Mouse (Mus musculus): ENCODE measurements around the gene Prtn3. TPM values are rescaled to one million over a fixed set of nuclear protein-coding genes. Genes with fewer than 3 reads are reported as not detected.
"Not testable (repeated sequence)": the region's sequence is repeated elsewhere in the genome, so short reads cannot be mapped to it uniquely, and the experiment has no call there.

The Prtn3 gene
- polyA plus RNA-seq, 1 experiment from 2014 or later: 13.3 TPM

DNA sequence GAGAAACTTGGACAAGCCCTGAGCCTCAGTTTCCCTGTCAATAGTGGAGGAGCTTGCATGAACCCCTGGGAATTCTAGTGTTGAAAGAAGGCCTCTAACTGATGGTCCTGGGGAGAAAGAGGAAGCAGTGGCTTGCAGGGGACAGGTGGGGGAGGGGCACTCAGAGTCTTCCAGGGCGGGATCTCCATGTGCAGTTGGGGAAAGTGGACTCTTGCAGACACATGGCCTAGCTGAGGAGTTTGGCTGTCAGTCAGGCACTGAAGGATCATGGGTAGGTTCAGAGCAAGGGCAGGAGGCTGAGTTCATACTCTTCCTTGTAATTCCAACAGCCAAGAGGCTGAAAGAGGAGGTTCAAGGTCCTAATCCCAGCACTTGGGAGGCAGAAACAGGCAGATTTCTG lies 2.9 kb downstream of the Prtn3 start:
- peaks cover 13% of the 10 kb centered on the region; the same call in 1 of the 2 replicates for H3K4me1 ChIP-seq (replicated peaks; ENCODE audit: control insufficient read depth, insufficient read depth, low read length)
- H3K36me3 ChIP-seq (ENCODE audit: control insufficient read depth, insufficient read depth, low read length): no peaks in the 10 kb centered on the region
- WGBS: 60% methylated on average over 1 of the region's 1 CpGs
- no peak overlapping the region for H3K4me3 ChIP-seq (ENCODE audit: low read depth, low read length)
- H3K27ac ChIP-seq (ENCODE audit: low read depth, low read length): no peak overlapping the region
- no peak overlapping the region for H3K4me2 ChIP-seq (ENCODE audit: low read depth, low read length, severe bottlenecking)
- no peak overlapping the region for H3K9ac ChIP-seq (ENCODE audit: low read length)
- H3K9me3 ChIP-seq (ENCODE audit: control insufficient read depth, low read length): no peaks in the 10 kb centered on the region
- DNase-seq (ENCODE audit: low spot score) (no peak), ATAC-seq (replicated peaks; ENCODE audit: low FRiP score) (no peak)
- peaks cover 4% of the 10 kb centered on the region for H3K27me3 ChIP-seq (ENCODE audit: control insufficient read depth, insufficient read depth, low read length)

DNA sequence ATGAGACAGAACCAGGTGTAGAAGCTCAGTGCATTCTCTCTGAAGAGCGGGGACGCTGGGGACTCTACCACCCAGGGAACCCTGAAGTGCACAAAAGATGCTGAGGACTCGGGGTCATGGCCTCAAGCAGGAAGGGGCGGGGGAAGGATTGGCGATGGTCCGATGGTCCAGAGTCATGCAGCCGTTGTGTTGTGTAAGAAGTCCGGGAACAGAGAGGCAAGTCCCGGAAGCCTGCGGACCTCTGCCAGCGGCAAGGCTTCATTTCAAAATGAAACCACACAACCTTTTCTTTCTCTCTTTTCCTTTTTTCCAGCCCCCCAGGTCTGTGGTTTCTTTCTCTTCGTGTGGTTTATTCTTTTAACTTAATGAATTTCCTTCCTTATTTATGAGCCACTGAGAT lies 3.5 kb downstream of the Prtn3 start:
- ATAC-seq (replicated peaks; ENCODE audit: low FRiP score) (no peak), DNase-seq (ENCODE audit: low spot score) (no peak)
- Histone ChIP-seq H3K4me1 (replicated peaks; ENCODE audit: control insufficient read depth, insufficient read depth, low read length) (peaks cover 10% of the 10 kb centered on the region; the same call in 1 of the 2 replicates), H3K27ac (ENCODE audit: low read depth, low read length) (no peak overlapping the region), H3K36me3 (ENCODE audit: control insufficient read depth, insufficient read depth, low read length) (no peaks in the 10 kb centered on the region), H3K27me3 (ENCODE audit: control insufficient read depth, insufficient read depth, low read length) (peaks cover 9% of the 10 kb centered on the region), H3K9ac (ENCODE audit: low read length) (no peak overlapping the region), H3K9me3 (ENCODE audit: control insufficient read depth, low read length) (no peaks in the 10 kb centered on the region), H3K4me2 (ENCODE audit: low read depth, low read length, severe bottlenecking) (no peak overlapping the region), H3K4me3 (ENCODE audit: low read depth, low read length) (no peak overlapping the region)
- 51% methylated on average over 12 of the region's 12 CpGs for WGBS

DNA sequence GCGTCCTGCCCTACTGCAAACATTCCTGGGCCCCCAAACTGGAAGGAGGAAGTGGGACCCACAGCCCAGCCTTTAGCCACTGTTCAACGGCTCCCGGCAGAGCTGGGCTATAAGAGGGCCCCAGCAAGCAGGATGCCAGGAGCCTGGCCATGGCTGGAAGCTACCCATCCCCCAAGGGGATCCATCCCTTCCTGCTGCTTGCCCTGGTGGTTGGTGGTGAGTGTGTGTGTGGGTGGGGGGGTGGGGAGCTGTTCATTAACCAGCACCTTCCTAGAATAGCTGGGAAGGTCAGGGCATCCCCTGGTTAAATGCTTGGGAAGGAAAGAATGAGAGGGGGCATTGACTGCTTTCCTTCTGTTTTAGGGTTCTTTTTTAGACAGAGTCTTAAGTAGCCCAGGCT lies 5.3 kb downstream of the Prtn3 start:
- no peak for DNase-seq (ENCODE audit: low spot score)
- no peaks in the 10 kb centered on the region for H3K36me3 ChIP-seq (ENCODE audit: control insufficient read depth, insufficient read depth, low read length)
- WGBS: 69% methylated on average over 3 of the region's 3 CpGs
- no peak overlapping the region for H3K9ac ChIP-seq (ENCODE audit: low read length)
- H3K4me3 ChIP-seq (ENCODE audit: low read depth, low read length): no peak overlapping the region
- H3K4me2 ChIP-seq (ENCODE audit: low read depth, low read length, severe bottlenecking): no peak overlapping the region
- peaks cover 22% of the 10 kb centered on the region for H3K27me3 ChIP-seq (ENCODE audit: control insufficient read depth, insufficient read depth, low read length)
- ATAC-seq (replicated peaks; ENCODE audit: low FRiP score): no peak
- no peaks in the 10 kb centered on the region for H3K9me3 ChIP-seq (ENCODE audit: control insufficient read depth, low read length)
- no peak overlapping the region for H3K27ac ChIP-seq (ENCODE audit: low read depth, low read length)
- H3K4me1 ChIP-seq (replicated peaks; ENCODE audit: control insufficient read depth, insufficient read depth, low read length): peaks cover 5% of the 10 kb centered on the region; the same call in 1 of the 2 replicates

DNA sequence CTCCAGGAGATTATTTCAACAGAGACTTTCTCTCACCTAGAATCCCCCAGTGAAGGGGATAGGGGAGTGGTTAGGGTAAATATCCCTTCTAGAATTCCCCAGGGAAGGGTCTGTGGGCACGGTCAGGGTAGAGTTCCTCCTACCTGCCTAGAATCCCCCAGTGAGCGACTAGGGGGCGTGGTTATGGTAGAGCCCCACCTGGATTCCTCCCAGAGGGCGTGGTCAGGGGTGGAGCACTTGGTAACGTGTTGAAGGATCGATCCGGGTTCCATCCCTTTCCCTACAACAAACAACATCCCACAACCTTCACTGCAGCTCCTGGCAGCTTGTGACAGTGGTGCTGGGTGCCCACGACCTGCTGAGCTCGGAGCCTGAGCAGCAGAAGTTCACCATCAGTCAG lies 6.4 kb downstream of the Prtn3 start:
- H3K27me3 ChIP-seq (ENCODE audit: control insufficient read depth, insufficient read depth, low read length): peaks cover 22% of the 10 kb centered on the region
- no peak for DNase-seq (ENCODE audit: low spot score)

DNA sequence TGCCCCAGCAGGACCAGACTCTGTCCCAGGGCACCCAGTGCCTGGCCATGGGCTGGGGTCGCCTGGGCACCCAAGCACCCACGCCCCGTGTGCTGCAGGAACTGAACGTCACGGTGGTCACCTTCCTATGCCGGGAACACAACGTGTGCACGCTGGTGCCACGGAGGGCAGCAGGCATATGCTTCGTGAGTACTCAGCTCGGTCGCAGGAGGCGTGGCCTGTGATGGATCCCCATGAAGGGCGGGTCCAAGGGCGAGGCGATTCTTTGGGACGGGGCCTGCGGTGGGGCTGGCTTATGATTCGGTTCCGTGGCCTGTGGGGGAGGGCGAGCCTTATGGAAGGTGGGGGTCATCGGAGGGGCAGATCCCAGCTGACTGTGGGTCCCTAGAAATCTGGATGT lies 7.7 kb downstream of the Prtn3 start:
- no peak for DNase-seq (ENCODE audit: low spot score)
- WGBS: 6% methylated on average over 22 of the region's 22 CpGs
- no peak overlapping the region for H3K27ac ChIP-seq (ENCODE audit: low read depth, low read length)
- peaks cover 4% of the 10 kb centered on the region; the same call in 1 of the 2 replicates for H3K4me1 ChIP-seq (replicated peaks; ENCODE audit: control insufficient read depth, insufficient read depth, low read length)
- H3K4me3 ChIP-seq (ENCODE audit: low read depth, low read length): no peak overlapping the region
- no peaks in the 10 kb centered on the region for H3K36me3 ChIP-seq (ENCODE audit: control insufficient read depth, insufficient read depth, low read length)
- ATAC-seq (replicated peaks; ENCODE audit: low FRiP score): no peak
- H3K27me3 ChIP-seq (ENCODE audit: control insufficient read depth, insufficient read depth, low read length): peaks cover 22% of the 10 kb centered on the region
- H3K9ac ChIP-seq (ENCODE audit: low read length): peak overlapping the region; percentile 27; the same call in 1 of the 2 replicates
- no peaks in the 10 kb centered on the region for H3K9me3 ChIP-seq (ENCODE audit: control insufficient read depth, low read length)
- 0 out of 2 replicates have a peak overlapping the region, but pooled peaks have one; percentile 20 for H3K4me2 ChIP-seq (ENCODE audit: low read depth, low read length, severe bottlenecking)

More for the DNA sequence above, 6.4 kb downstream of the Prtn3 start:
- Histone ChIP-seq H3K4me1 (replicated peaks; ENCODE audit: control insufficient read depth, insufficient read depth, low read length) (peaks cover 4% of the 10 kb centered on the region; the same call in 1 of the 2 replicates), H3K9ac (ENCODE audit: low read length) (no peak overlapping the region), H3K9me3 (ENCODE audit: control insufficient read depth, low read length) (no peaks in the 10 kb centered on the region), H3K4me2 (ENCODE audit: low read depth, low read length, severe bottlenecking) (no peak overlapping the region), H3K4me3 (ENCODE audit: low read depth, low read length) (no peak overlapping the region), H3K27ac (ENCODE audit: low read depth, low read length) (no peak overlapping the region), H3K36me3 (ENCODE audit: control insufficient read depth, insufficient read depth, low read length) (no peaks in the 10 kb centered on the region)
- ATAC-seq (replicated peaks; ENCODE audit: low FRiP score): no peak
- 16% methylated on average over 9 of the region's 9 CpGs for WGBS

DNA sequence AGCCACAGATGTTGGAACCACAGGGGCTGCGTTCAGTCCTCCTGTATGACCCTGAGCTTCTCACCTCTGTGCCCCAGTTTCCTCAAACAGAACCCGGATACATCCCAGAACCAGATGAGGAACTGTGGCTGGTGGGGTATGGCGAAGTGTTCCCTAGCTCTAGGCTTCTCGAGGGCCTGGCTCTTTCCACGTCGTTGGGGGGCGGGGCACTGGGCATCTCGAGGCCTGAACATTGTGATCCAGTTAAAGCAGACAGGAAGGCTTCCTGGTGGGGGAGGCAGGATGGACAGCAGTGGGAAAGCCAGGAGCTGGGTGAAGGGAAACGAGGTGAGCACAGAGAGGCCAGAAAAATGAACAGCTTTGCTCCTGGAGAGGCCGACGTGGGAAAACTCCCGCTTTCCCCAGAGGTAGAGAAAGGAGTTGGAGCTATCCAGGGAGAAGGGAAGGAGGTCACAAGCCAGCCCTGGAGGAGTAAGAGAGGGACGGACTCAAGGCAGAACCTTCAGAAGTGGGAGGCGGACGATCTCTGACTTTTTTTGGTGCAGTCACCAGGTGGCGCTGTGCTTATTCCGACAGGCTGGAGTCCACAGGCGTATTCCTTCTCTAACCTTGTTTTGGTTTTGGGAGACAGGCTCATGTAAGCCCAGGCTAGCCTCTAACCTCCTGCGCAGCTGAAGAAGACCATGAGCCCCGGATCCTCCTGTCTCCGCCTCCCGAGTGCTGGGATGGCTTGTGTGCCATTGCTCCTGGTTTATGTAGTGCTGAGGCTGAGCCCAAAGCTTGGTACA lies 9.2 kb downstream of the Prtn3 start:
- WGBS: 17% methylated on average over 22 of the region's 22 CpGs
- ATAC-seq (replicated peaks; ENCODE audit: low FRiP score) (peak; percentile 57; the same call in 1 of the 2 replicates), DNase-seq (ENCODE audit: low spot score) (peak; percentile 89)
- Histone ChIP-seq H3K4me1 (replicated peaks; ENCODE audit: control insufficient read depth, insufficient read depth, low read length) (peaks cover 4% of the 10 kb centered on the region; the same call in 1 of the 2 replicates), H3K36me3 (ENCODE audit: control insufficient read depth, insufficient read depth, low read length) (no peaks in the 10 kb centered on the region), H3K27ac (ENCODE audit: low read depth, low read length) (no peak overlapping the region), H3K27me3 (ENCODE audit: control insufficient read depth, insufficient read depth, low read length) (peaks cover 22% of the 10 kb centered on the region), H3K9ac (ENCODE audit: low read length) (no peak overlapping the region), H3K4me2 (ENCODE audit: low read depth, low read length, severe bottlenecking) (no peak overlapping the region), H3K4me3 (ENCODE audit: low read depth, low read length) (no peak overlapping the region), H3K9me3 (ENCODE audit: control insufficient read depth, low read length) (no peaks in the 10 kb centered on the region)

DNA sequence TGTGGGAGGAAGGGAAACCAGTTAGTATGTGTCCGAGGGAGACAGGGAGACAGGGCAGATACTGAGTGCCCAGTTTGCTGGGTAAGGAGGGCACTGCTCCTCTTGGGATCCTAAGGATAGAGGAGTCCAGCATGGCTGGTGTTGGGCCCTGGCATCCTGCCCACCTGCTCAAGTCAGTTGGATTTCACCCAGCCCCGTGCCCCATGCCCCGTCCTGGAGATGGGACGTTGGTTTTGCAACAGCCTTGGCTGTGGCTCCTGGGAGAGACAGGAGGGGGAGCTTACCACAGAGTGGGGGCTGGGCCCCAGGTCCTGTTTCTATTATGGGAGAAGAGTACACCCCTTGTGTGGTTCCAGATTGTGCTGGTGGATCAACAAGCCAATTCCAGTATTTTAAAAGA lies 10.2 kb downstream of the Prtn3 start:
- H3K4me1 ChIP-seq (replicated peaks; ENCODE audit: control insufficient read depth, insufficient read depth, low read length): peaks cover 4% of the 10 kb centered on the region; the same call in 1 of the 2 replicates
- ATAC-seq (replicated peaks; ENCODE audit: low FRiP score): no peak
- H3K9ac ChIP-seq (ENCODE audit: low read length): no peak overlapping the region
- H3K27ac ChIP-seq (ENCODE audit: low read depth, low read length): no peak overlapping the region
- WGBS: 82% methylated on average over 4 of the region's 4 CpGs
- no peak overlapping the region for H3K4me2 ChIP-seq (ENCODE audit: low read depth, low read length, severe bottlenecking)
- peaks cover 22% of the 10 kb centered on the region for H3K27me3 ChIP-seq (ENCODE audit: control insufficient read depth, insufficient read depth, low read length)
- H3K9me3 ChIP-seq (ENCODE audit: control insufficient read depth, low read length): no peaks in the 10 kb centered on the region
- H3K36me3 ChIP-seq (ENCODE audit: control insufficient read depth, insufficient read depth, low read length): no peaks in the 10 kb centered on the region
- no peak for DNase-seq (ENCODE audit: low spot score)
- H3K4me3 ChIP-seq (ENCODE audit: low read depth, low read length): no peak overlapping the region

DNA sequence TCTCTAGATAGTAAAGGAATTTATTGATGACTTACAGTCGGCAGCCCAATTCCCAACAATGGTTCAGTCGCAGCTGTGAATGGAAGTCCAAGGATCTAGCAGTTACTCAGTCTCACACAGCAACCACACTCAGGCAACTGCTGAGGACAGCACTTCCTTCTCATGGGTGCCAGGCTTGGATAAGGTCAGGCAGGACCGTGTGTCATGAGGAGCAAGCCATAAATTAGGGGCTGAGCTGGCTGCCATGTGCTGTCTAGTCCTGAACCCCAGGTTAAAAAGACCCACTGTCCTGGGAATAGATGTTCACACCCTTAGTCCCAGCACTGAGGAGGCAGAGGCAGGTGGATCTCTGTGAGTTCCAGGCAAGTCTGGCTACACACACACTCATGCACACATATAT lies 10.7 kb downstream of the Prtn3 start:
- ATAC-seq (replicated peaks; ENCODE audit: low FRiP score); H3K9ac ChIP-seq (ENCODE audit: low read length); H3K4me3 ChIP-seq (ENCODE audit: low read depth, low read length); H3K27ac ChIP-seq (ENCODE audit: low read depth, low read length); H3K36me3 ChIP-seq (ENCODE audit: control insufficient read depth, insufficient read depth, low read length); H3K4me2 ChIP-seq (ENCODE audit: low read depth, low read length, severe bottlenecking); H3K4me1 ChIP-seq (replicated peaks; ENCODE audit: control insufficient read depth, insufficient read depth, low read length); DNase-seq (ENCODE audit: low spot score); H3K9me3 ChIP-seq (ENCODE audit: control insufficient read depth, low read length): not testable (repeated sequence)
- H3K27me3 ChIP-seq (ENCODE audit: control insufficient read depth, insufficient read depth, low read length): peaks cover 22% of the 10 kb centered on the region
- 77% methylated on average over 2 of the region's 3 CpGs for WGBS

DNA sequence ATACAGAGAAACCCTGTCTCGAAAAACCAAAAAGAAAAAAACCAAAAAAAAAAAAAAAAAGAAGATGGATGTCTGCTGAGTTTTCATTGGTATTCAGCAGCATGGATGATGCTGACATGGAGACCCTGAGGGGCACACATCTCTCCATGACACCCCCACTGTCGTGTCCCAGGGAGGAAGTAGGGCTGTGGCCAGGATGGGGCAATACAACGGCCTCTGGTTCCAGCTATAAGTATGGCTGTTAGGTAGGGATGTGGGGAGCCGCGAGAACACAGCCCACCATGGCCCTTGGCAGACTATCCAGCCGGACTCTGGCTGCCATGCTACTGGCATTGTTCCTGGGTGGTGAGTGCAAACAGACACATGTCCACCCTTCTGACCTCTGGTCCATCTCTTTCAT lies 11.8 kb downstream of the Prtn3 start, which contains the start of gene Elane:
Elane (plus strand) TSS at position 194 of the 400 bp plus-strand sequence.
- Histone ChIP-seq H3K4me3 (ENCODE audit: low read depth, low read length) (no peak within 1 kb of the TSS), H3K4me1 (replicated peaks; ENCODE audit: control insufficient read depth, insufficient read depth, low read length) (peaks cover 4% of the 10 kb centered on the region; the same call in 1 of the 2 replicates), H3K27ac (ENCODE audit: low read depth, low read length) (no peak within 1 kb of the TSS), H3K4me2 (ENCODE audit: low read depth, low read length, severe bottlenecking) (no peak within 1 kb of the TSS), H3K36me3 (ENCODE audit: control insufficient read depth, insufficient read depth, low read length) (no peaks in the 10 kb centered on the region), H3K27me3 (ENCODE audit: control insufficient read depth, insufficient read depth, low read length) (peaks cover 22% of the 10 kb centered on the region), H3K9me3 (ENCODE audit: control insufficient read depth, low read length) (no peaks in the 10 kb centered on the region), H3K9ac (ENCODE audit: low read length) (no peak within 1 kb of the TSS)
- DNase-seq (ENCODE audit: low spot score) (no peak), ATAC-seq (replicated peaks; ENCODE audit: low FRiP score) (no peak)
- WGBS: 87% methylated on average over 6 of the region's 6 CpGs

All from forebrain, embryonic 11.5 days (tissue).